Mouse (Mus musculus) kidney, postnatal 0 days (tissue): ENCODE results near the gene Dnttip2. TPM values are rescaled to one million over a fixed set of nuclear protein-coding genes. Genes with fewer than 3 reads are reported as not detected.
A peak's percentile ranks its signal among the peaks of the same experiment; 100 is the strongest.
"Not testable (repeated sequence)": the region's sequence is repeated elsewhere in the genome, so short reads cannot be mapped to it uniquely, and the experiment has no call there.

ENCODE experiments used
- ATAC-seq: fragments of 200-750 bp; cut with Nextera tagmentation; replicated peaks from 2 replicates; pipeline ENCODE4 v1.8.0; 2017; ENCODE audit warnings: low read depth, moderate number of reproducible peaks, moderate TSS enrichment, moderate library complexity; ENCODE audit not compliant: low FRiP score
- DNase-seq: peaks from one replicate; pipeline ENCODE4 v3.0.0-alpha.2; 2016; ENCODE audit warnings: low spot score
- H3K27ac ChIP-seq: fragments of 300-500 bp; sonication (generic); 2 replicates; pipeline ENCODE4 v1.5.1; 2014; ENCODE audit warnings: mild to moderate bottlenecking
- H3K27me3 ChIP-seq: fragments of 300-500 bp; sonication (generic); 2 replicates; pipeline ENCODE4 v1.6.1; 2014; ENCODE audit warnings: low read length, mixed read lengths; ENCODE audit not compliant: insufficient read depth
- H3K36me3 ChIP-seq: fragments of 300-500 bp; sonication (generic); 2 replicates; pipeline ENCODE4 v1.6.1; 2014; ENCODE audit warnings: low read length, mixed read lengths; ENCODE audit not compliant: insufficient read depth
- H3K4me1 ChIP-seq: fragments of 300-500 bp; sonication (generic); replicated peaks from 2 replicates; pipeline ENCODE4 v1.6.1; 2014; ENCODE audit warnings: antibody characterized with exemption, low read length, mixed read lengths; ENCODE audit not compliant: insufficient read depth
- H3K4me2 ChIP-seq: fragments of 300-500 bp; sonication (generic); 2 replicates; pipeline ENCODE4 v1.6.1; 2014; ENCODE audit warnings: mild to moderate bottlenecking, low read length, moderate library complexity, mixed read lengths
- H3K4me3 ChIP-seq: fragments of 300-500 bp; sonication (generic); replicated peaks from 2 replicates; pipeline ENCODE4 v1.5.1; 2014; ENCODE audit warnings: low read depth, low read length
- H3K9ac ChIP-seq: fragments of 300-500 bp; sonication (generic); 2 replicates; pipeline ENCODE4 v1.6.1; 2014; ENCODE audit warnings: low read depth, low read length
- H3K9me3 ChIP-seq: fragments of 300-500 bp; sonication (generic); replicated peaks from 2 replicates; pipeline ENCODE4 v1.6.1; 2016; ENCODE audit warnings: low read length, inconsistent platforms, mixed read lengths
- CTCF ChIP-seq: IDR thresholded peaks from 2 replicates; pipeline ENCODE4 v1.5.1; 2016; ENCODE audit warnings: antibody characterized with exemption, low read depth, mild to moderate bottlenecking, moderate library complexity
- WGBS: fragments of 180-500 bp; shearing (Covaris S2); extraction: QIAGEN DNeasy Blood & Tissue Kit; methylation state at CpG from one replicate; pipeline ENCODE4 v1.1.7; 2014; 5-methylcytosine and 5-hydroxymethylcytosine counted together
- polyA plus RNA-seq: library from polyadenylated mRNA; unstranded; fragments of >200 nt; fragmentation: Nextera tagmentation; extraction: Ambion mirVana; gene quantifications from 2 replicates; pipeline ENCODE4 v1.2.1, GENCODE M21; 2015

Gene Dnttip2
- polyA plus RNA-seq: 60.4 and 62.2 TPM in 2 replicates

DNA sequence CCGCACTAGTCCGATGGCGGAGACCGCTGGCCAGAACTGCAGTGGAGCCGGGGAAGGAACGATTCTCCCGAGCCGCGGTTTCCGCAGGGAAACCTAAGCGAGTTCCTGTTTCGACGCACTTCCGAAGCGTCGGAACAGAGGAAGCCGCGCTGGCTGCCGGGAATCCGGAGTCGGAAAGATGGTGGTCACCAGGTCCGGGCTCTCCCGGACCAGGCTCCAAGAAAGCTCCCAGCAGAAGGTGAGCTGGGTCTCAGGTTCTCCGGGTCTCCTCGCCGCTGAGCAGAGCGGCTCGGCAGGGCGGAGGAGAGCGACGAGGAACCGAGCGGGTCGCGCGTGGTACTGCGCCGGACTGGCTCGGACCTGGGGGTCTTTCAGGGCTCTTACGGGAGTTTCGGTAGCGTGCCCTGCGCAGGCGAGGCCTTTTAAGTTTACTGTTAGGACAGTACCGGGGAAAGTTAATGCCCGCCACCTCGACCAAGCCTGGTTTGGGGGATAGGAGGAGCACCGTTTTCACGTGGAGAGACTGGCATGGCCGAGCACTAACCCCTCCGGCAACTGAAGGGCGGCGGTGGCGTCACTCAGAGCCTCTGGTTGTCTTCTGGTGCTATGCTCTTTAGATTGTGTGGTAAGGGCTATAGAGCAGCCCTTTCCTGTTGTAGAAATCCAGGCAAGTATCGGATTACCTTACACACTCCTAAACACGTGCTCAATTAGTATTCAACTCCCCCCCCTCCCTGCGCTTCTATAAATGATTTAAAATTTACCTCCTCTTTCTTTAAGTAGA, at the start of gene Dnttip2:
TSS of gene Dnttip2 (plus strand) at position 148 of the 784 bp plus-strand sequence.
- under 1% methylated on average over 57 of the region's 57 CpGs for WGBS
- Histone ChIP-seq H3K27me3 (no peaks in the 10 kb centered on the region), H3K9ac (peak within 1 kb of the TSS; percentile 86)

DNA sequence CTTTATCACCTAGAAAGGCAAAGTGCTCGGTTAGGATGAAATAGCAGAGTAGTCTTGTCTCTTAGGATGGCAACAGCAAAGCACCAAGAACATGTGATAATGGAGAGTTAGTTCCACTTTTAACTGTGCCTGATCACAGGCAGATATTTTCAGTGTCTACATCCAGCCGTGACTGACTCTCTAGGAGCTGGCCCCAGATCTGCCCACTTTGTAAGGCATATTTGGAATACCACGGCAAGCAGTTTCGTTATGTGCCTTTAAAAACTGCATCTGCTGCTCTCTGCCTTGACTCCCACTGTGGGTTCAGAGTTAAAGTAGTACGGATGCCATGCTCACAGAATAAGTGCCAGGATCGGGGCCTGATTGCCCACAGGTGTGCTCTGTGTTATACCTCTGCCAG, 47.2 kb upstream of the Dnttip2 start:
- not testable (repeated sequence) for H3K9ac ChIP-seq, H3K27me3 ChIP-seq, ATAC-seq, H3K9me3 ChIP-seq, H3K4me3 ChIP-seq, H3K36me3 ChIP-seq, H3K4me1 ChIP-seq, H3K4me2 ChIP-seq, DNase-seq, H3K27ac ChIP-seq
- WGBS: 62% methylated on average over 6 of the region's 6 CpGs

More for the DNA sequence above, at the start of gene Dnttip2:
- Histone ChIP-seq H3K4me3 (peak within 1 kb of the TSS; percentile 82), H3K27ac (peak within 1 kb of the TSS; percentile 72), H3K4me1 (peaks cover 3% of the 10 kb centered on the region; the same call in 1 of the 2 replicates), H3K4me2 (peak within 1 kb of the TSS; percentile 88), H3K36me3 (peaks cover 31% of the 10 kb centered on the region), H3K9me3 (no peaks in the 10 kb centered on the region)
- TF ChIP-seq CTCF: no peak
- DNase-seq: peak; percentile 98
- peak; percentile 97 for ATAC-seq

DNA sequence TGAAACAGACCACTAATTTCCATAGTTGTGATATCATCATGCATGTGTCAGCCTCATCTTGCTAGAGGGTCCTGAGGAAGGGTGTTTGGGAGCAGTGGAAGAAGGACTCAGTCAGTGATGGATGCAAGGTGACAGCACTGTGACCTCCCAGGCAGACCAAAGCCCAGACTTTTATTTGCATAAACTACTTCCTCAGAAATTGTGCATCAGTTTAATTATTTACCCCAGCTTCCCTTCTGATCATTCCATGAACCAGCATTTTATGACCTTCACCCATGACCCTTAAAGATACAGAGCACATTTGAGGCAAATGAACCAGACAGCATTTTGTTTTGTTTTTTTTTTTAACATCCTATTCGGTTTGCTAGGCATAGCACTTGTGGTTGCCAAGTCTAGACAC, 38.4 kb upstream of the Dnttip2 start:
- Histone ChIP-seq H3K27me3 (no peaks in the 10 kb centered on the region), H3K4me3 (no peak overlapping the region), H3K9ac (no peak overlapping the region), H3K36me3 (no peaks in the 10 kb centered on the region), H3K27ac (no peak overlapping the region), H3K4me2 (no peak overlapping the region), H3K4me1 (no peaks in the 10 kb centered on the region), H3K9me3 (no peaks in the 10 kb centered on the region)
- TF ChIP-seq CTCF: no peak
- no peak for DNase-seq
- no peak for ATAC-seq
- WGBS: 39% methylated on average over 1 of the region's 1 CpGs

DNA sequence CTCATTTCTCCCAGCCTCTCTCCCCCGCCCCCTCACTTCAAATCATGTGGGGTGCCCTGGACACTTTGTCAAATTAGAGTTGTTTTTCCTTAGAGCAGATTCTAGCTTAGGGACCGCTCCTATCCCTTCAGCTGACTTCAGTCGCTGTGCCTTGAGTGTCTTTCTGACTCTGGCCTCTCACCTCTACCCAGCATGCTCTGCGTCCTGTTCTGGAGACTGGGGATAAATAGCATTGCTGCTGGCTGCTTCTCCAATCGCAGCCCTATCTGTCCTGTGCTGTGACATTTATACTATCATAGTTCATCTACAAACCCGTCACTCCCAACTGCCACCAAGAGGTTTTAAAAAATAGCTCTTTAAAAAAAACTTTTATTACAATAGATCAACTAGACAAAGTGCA, 31.3 kb upstream of the Dnttip2 start:
- no peak for DNase-seq
- 41% methylated on average over 6 of the region's 6 CpGs for WGBS
- no peak for ATAC-seq
- H3K4me1 ChIP-seq: 0 out of 2 replicates have a peak, but pooled peaks cover 2% of the 10 kb centered on the region
- H3K9ac ChIP-seq: no peak overlapping the region
- H3K9me3 ChIP-seq: no peaks in the 10 kb centered on the region
- no peak overlapping the region for H3K4me3 ChIP-seq
- no peaks in the 10 kb centered on the region for H3K27me3 ChIP-seq
- H3K27ac ChIP-seq: no peak overlapping the region
- no peak for TF ChIP-seq CTCF
- H3K4me2 ChIP-seq: no peak overlapping the region
- H3K36me3 ChIP-seq: no peaks in the 10 kb centered on the region

DNA sequence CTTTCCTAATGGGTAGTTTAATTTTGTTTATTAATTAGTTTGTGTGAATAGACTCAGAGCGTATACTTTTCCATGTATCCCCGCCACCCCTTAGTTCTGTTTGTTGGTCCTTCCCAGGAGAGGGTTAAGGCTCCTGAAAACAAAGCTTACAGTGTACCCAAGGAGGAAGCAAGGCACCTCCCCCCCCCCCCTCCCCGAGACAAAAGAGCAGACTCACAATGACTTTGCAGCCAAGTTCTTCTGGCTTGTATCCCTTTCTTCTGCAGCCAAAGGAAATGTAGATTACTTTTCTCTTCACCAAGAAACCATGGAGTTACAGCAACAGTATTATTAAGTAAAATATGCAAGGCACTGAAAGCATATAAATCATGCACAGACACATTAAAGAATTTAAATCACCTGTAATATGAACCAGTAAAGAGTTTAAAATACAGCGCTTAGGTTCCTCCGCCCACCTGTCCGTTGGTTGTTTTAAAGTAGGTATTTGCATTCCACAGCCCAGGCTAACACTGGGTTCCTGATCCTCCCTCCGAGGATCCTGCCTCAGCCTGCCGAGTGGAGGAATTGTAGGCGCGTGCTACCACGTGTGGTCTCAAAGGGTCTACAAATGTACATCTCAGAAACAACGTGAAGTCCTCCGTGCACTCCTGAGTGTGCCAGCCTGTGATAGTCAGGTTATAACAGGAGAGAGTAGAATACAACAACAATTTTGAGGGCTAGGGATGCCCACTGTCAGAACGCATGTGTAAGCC, 30.6 kb upstream of the Dnttip2 start:
- TF ChIP-seq CTCF: no peak
- 50% methylated on average over 14 of the region's 14 CpGs for WGBS
- H3K4me3 ChIP-seq: no peak overlapping the region
- H3K4me2 ChIP-seq: no peak overlapping the region
- H3K9ac ChIP-seq: no peak overlapping the region
- H3K27ac ChIP-seq: peak overlapping the region; percentile 60
- ATAC-seq (no peak), DNase-seq (no peak)
- no peaks in the 10 kb centered on the region for H3K36me3 ChIP-seq
- H3K4me1 ChIP-seq: 0 out of 2 replicates have a peak, but pooled peaks cover 2% of the 10 kb centered on the region
- H3K27me3 ChIP-seq: no peaks in the 10 kb centered on the region
- H3K9me3 ChIP-seq: no peaks in the 10 kb centered on the region

DNA sequence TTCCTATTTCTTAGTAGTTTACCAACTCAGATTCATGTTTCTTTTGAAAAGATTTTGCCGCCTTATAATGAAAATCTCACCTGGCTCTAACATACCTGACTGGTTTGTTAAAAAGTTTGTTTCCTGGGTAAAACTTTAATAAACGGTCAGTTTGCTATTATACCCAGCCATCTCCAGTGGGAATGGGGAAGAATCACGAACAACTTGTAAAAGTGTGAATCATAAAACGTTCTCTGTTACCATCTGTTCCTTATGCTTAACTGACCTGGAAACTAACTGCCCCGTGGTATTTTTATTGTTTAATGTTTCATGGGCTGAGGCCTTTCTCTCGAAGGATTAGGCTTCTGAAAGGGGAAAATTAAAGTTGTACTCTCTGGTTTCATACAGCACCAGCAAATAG, 29.4 kb upstream of the Dnttip2 start:
- Histone ChIP-seq H3K27me3 (no peaks in the 10 kb centered on the region), H3K4me2 (peak overlapping the region; percentile 44), H3K36me3 (no peaks in the 10 kb centered on the region), H3K9me3 (no peaks in the 10 kb centered on the region), H3K27ac (peak overlapping the region; percentile 27; the same call in 1 of the 2 replicates), H3K4me1 (0 out of 2 replicates have a peak, but pooled peaks cover 2% of the 10 kb centered on the region), H3K4me3 (no peak overlapping the region; the same call in 1 of the 2 replicates), H3K9ac (peak overlapping the region; percentile 28; the same call in 1 of the 2 replicates)
- DNase-seq: no peak
- ATAC-seq: no peak
- WGBS: 33% methylated on average over 6 of the region's 6 CpGs
- no peak for TF ChIP-seq CTCF
